In genomic region chr11:60130516-60130915, GRCm38 (mm10) we compare ENCODE assay signal across 11 mouse cellular contexts. TPM values are rescaled to one million over a fixed set of nuclear protein-coding genes. Genes with fewer than 3 reads are reported as not detected.
DNase-seq lines count a peak whose midpoint lies in the region; ATAC-seq and TF ChIP-seq lines count a peak whose summit lies in the region.
"Had no signal": no experiment of that assay in that cellular context is flagged by ENCODE, and none has a peak within 500 bp of the region (broad histone marks: within the 10 kb centered on the region; RNA-seq: fewer than 3 reads in every experiment).

No protein-coding gene starts in this region.

- DNase-seq in heart, adult 9 months (ENCODE audit: low spot score in 2 of 2) = no peak
- no peak for DNase-seq in midbrain, postnatal 0 days (ENCODE audit: low spot score)
- no peak for DNase-seq in midbrain, embryonic 10.5 days (ENCODE audit: low spot score)
- DNase-seq in thymus, postnatal 25 days = peak; percentile 69
- DNase-seq in cerebellum, adult 11-12 months = no peak
- DNase-seq in cerebellum, postnatal 25 days = no peak
- DNase-seq: kidney, postnatal 36 days; liver, embryonic 13.5 days had no signal

- WGBS in heart, embryonic 16.5 days = 29% methylated on average over 6 of the region's 6 CpGs
- WGBS in midbrain, postnatal 0 days = 76% methylated on average over 6 of the region's 6 CpGs
- 78% methylated on average over 6 of the region's 6 CpGs for WGBS in midbrain, embryonic 10.5 days
- WGBS in limb, embryonic 15.5 days = 34% methylated on average over 6 of the region's 6 CpGs

- H3K4me3 ChIP-seq in heart, embryonic 16.5 days (ENCODE audit: low read length) = no peak overlapping the region
- H3K4me3 ChIP-seq in midbrain, postnatal 0 days (ENCODE audit: low read depth, low read length) = no peak overlapping the region
- no peak overlapping the region for H3K4me3 ChIP-seq in midbrain, embryonic 10.5 days
- H3K4me3 ChIP-seq in limb, embryonic 15.5 days = no peak overlapping the region
- H3K4me3 ChIP-seq: liver, embryonic 13.5 days; neural tube, embryonic 12.5 days had no signal

- no peaks in the 10 kb centered on the region for H3K27me3 ChIP-seq in heart, embryonic 16.5 days (ENCODE audit: control insufficient read depth, insufficient read depth, low read length)
- H3K27me3 ChIP-seq in midbrain, postnatal 0 days (ENCODE audit: insufficient read depth, low read length) = no peaks in the 10 kb centered on the region
- H3K27me3 ChIP-seq in midbrain, embryonic 10.5 days (ENCODE audit: low read depth, poor library complexity, severe bottlenecking) = no peaks in the 10 kb centered on the region
- H3K27me3 ChIP-seq in limb, embryonic 15.5 days = no peaks in the 10 kb centered on the region
- H3K27me3 ChIP-seq: liver, embryonic 13.5 days; neural tube, embryonic 12.5 days had no signal

- no peak for TF ChIP-seq CTCF in midbrain, postnatal 0 days (IDR thresholded peaks at IDR 0.05)

- no peak overlapping the region for H3K4me2 ChIP-seq in heart, embryonic 16.5 days (ENCODE audit: low read depth, low read length)
- H3K4me2 ChIP-seq in midbrain, postnatal 0 days (ENCODE audit: low read depth, low read length, poor library complexity, severe bottlenecking) = no peak overlapping the region
- no peak overlapping the region for H3K4me2 ChIP-seq in limb, embryonic 15.5 days
- H3K4me2 ChIP-seq: liver, embryonic 13.5 days; neural tube, embryonic 12.5 days had no signal

- no peaks in the 10 kb centered on the region for H3K36me3 ChIP-seq in heart, embryonic 16.5 days (ENCODE audit: control insufficient read depth, insufficient read depth)
- H3K36me3 ChIP-seq in midbrain, postnatal 0 days (ENCODE audit: insufficient read depth, low read length) = no peaks in the 10 kb centered on the region
- peaks cover 4% of the 10 kb centered on the region; the same call in 1 of the 2 replicates for H3K36me3 ChIP-seq in midbrain, embryonic 10.5 days
- no peaks in the 10 kb centered on the region; the same call in 1 of the 2 replicates for H3K36me3 ChIP-seq in limb, embryonic 15.5 days
- H3K36me3 ChIP-seq: liver, embryonic 13.5 days; neural tube, embryonic 12.5 days had no signal

- peaks cover 50% of the 10 kb centered on the region for H3K4me1 ChIP-seq in heart, embryonic 16.5 days (ENCODE audit: control insufficient read depth, insufficient read depth, low read length)
- H3K4me1 ChIP-seq in midbrain, postnatal 0 days (ENCODE audit: insufficient read depth, low read length) = no peaks in the 10 kb centered on the region; the same call in 1 of the 2 replicates
- peaks cover 36% of the 10 kb centered on the region for H3K4me1 ChIP-seq in midbrain, embryonic 10.5 days
- H3K4me1 ChIP-seq in limb, embryonic 15.5 days = peaks cover 42% of the 10 kb centered on the region

- H3K9me3 ChIP-seq in heart, embryonic 16.5 days (replicated peaks; ENCODE audit: control insufficient read depth, low read length) = no peaks in the 10 kb centered on the region
- H3K9me3 ChIP-seq in midbrain, postnatal 0 days (ENCODE audit: low read length) = no peaks in the 10 kb centered on the region
- no peaks in the 10 kb centered on the region for H3K9me3 ChIP-seq in midbrain, embryonic 10.5 days (replicated peaks)
- H3K9me3 ChIP-seq in limb, embryonic 15.5 days = no peaks in the 10 kb centered on the region
- H3K9me3 ChIP-seq: liver, embryonic 13.5 days; neural tube, embryonic 12.5 days had no signal

- H3K27ac ChIP-seq in heart, embryonic 16.5 days (ENCODE audit: low read length) = peak overlapping the region; percentile 53
- H3K27ac ChIP-seq in midbrain, postnatal 0 days (ENCODE audit: low read depth, low read length) = peak overlapping the region; percentile 12; the same call in 1 of the 2 replicates
- no peak overlapping the region for H3K27ac ChIP-seq in midbrain, embryonic 10.5 days (replicated peaks)
- H3K27ac ChIP-seq in limb, embryonic 15.5 days = peak overlapping the region; percentile 44; the same call in 1 of the 2 replicates
- H3K27ac ChIP-seq: liver, embryonic 13.5 days; neural tube, embryonic 12.5 days had no signal

- peak overlapping the region; percentile 28; the same call in 1 of the 2 replicates for H3K9ac ChIP-seq in heart, embryonic 16.5 days (ENCODE audit: low read length)
- H3K9ac ChIP-seq in midbrain, postnatal 0 days (replicated peaks; ENCODE audit: low read length, poor library complexity, severe bottlenecking) = no peak overlapping the region
- no peak overlapping the region for H3K9ac ChIP-seq in limb, embryonic 15.5 days
- H3K9ac ChIP-seq: liver, embryonic 13.5 days; neural tube, embryonic 12.5 days had no signal

- ATAC-seq in heart, embryonic 16.5 days (replicated peaks; ENCODE audit: extremely low read depth, insufficient read depth, low FRiP score) = no peak
- ATAC-seq in midbrain, postnatal 0 days (ENCODE audit: low FRiP score) = no peak
- ATAC-seq in limb, embryonic 15.5 days (ENCODE audit: insufficient number of reproducible peaks, low FRiP score, low TSS enrichment, low read depth) = no peak

RNA-seq across cellular contexts. Expression of gene Rai1, which starts 25.7 kb away (rescaled TPM):
- 15.7 TPM in 2 replicates for polyA plus RNA-seq in heart, embryonic 16.5 days (2015; fragmentation: Nextera tagmentation; extraction: Ambion mirVana)
- total RNA-seq in midbrain, postnatal 0 days (2014; rRNA removed) = 50.7 and 66.8 TPM in 2 replicates
- 20.1 and 22.0 TPM in 2 replicates for polyA plus RNA-seq in midbrain, postnatal 0 days (2015; fragmentation: Nextera tagmentation; extraction: Ambion mirVana)
- polyA plus RNA-seq in midbrain, embryonic 10.5 days (2016; fragmentation: Nextera tagmentation; extraction: Ambion mirVana) = 23.4 and 23.9 TPM in 2 replicates
- polyA plus RNA-seq in limb, embryonic 15.5 days (2015; fragmentation: Nextera tagmentation; extraction: Ambion mirVana) = 18.9 and 22.6 TPM in 2 replicates
